Mouse (Mus musculus): Measurements from ENCODE around the gene Rho. TPM values are rescaled to one million over a fixed set of nuclear protein-coding genes. Genes with fewer than 3 reads are reported as not detected.

Gene Rho
- polyA plus RNA-seq, 1 experiment from 2014 or later = not detected

GRCm38 (mm10) chr6:115983306-115984038 is 51.9 kb downstream of the Rho start:
- Histone ChIP-seq H3K27ac (no peak overlapping the region), H3K4me2 (no peak overlapping the region), H3K4me3 (replicated peaks) (no peak overlapping the region), H3K9me3 (replicated peaks) (no peaks in the 10 kb centered on the region), H3K36me3 (no peaks in the 10 kb centered on the region), H3K4me1 (replicated peaks) (peaks cover 34% of the 10 kb centered on the region), H3K27me3 (no peaks in the 10 kb centered on the region), H3K9ac (no peak overlapping the region)
- DNase-seq = no peak
- WGBS (ENCODE audit: insufficient replicate concordance) = 76% methylated on average over 12 of the region's 12 CpGs
- no peak for ATAC-seq (ENCODE audit: low read depth)

GRCm38 (mm10) chr6:115984580-115984979 is 53.0 kb downstream of the Rho start:
- H3K4me3 ChIP-seq (replicated peaks) = no peak overlapping the region
- 61% methylated on average over 7 of the region's 7 CpGs for WGBS (ENCODE audit: insufficient replicate concordance)

GRCm38 (mm10) chr6:115985622-115986021 is 54.1 kb downstream of the Rho start:
- H3K4me1 ChIP-seq (replicated peaks) = peaks cover 27% of the 10 kb centered on the region
- H3K9me3 ChIP-seq (replicated peaks) = no peaks in the 10 kb centered on the region
- 69% methylated on average over 9 of the region's 9 CpGs for WGBS (ENCODE audit: insufficient replicate concordance)
- H3K4me3 ChIP-seq (replicated peaks) = no peak overlapping the region
- no peak overlapping the region for H3K27ac ChIP-seq
- ATAC-seq (ENCODE audit: low read depth) (no peak), DNase-seq (no peak)
- no peak overlapping the region for H3K9ac ChIP-seq
- no peaks in the 10 kb centered on the region for H3K36me3 ChIP-seq
- H3K4me2 ChIP-seq = no peak overlapping the region
- peaks cover 4% of the 10 kb centered on the region for H3K27me3 ChIP-seq

More at GRCm38 (mm10) chr6:115984580-115984979, 53.0 kb downstream of the Rho start:
- H3K9ac ChIP-seq = no peak overlapping the region
- no peaks in the 10 kb centered on the region for H3K27me3 ChIP-seq
- ATAC-seq (ENCODE audit: low read depth) (no peak), DNase-seq (no peak)
- H3K4me1 ChIP-seq (replicated peaks) = peaks cover 27% of the 10 kb centered on the region
- no peaks in the 10 kb centered on the region for H3K9me3 ChIP-seq (replicated peaks)
- H3K4me2 ChIP-seq = no peak overlapping the region
- H3K27ac ChIP-seq = no peak overlapping the region
- H3K36me3 ChIP-seq = no peaks in the 10 kb centered on the region

GRCm38 (mm10) chr6:115986472-115987095 is 55.0 kb downstream of the Rho start:
- no peak for ATAC-seq (ENCODE audit: low read depth)
- no peak for DNase-seq
- peaks cover 14% of the 10 kb centered on the region for H3K27me3 ChIP-seq
- H3K9ac ChIP-seq = no peak overlapping the region
- WGBS (ENCODE audit: insufficient replicate concordance) = 64% methylated on average over 12 of the region's 12 CpGs
- H3K9me3 ChIP-seq (replicated peaks) = no peaks in the 10 kb centered on the region
- H3K4me3 ChIP-seq (replicated peaks) = no peak overlapping the region
- H3K4me1 ChIP-seq (replicated peaks) = peaks cover 32% of the 10 kb centered on the region
- no peak overlapping the region for H3K4me2 ChIP-seq
- H3K36me3 ChIP-seq = no peaks in the 10 kb centered on the region
- no peak overlapping the region for H3K27ac ChIP-seq

- Histone ChIP-seq H3K4me2 (no peak overlapping the region), H3K27ac (no peak overlapping the region), H3K9me3 (replicated peaks) (no peaks in the 10 kb centered on the region), H3K27me3 (peaks cover 20% of the 10 kb centered on the region), H3K4me1 (replicated peaks) (peaks cover 36% of the 10 kb centered on the region), H3K4me3 (replicated peaks) (no peak overlapping the region), H3K9ac (no peak overlapping the region), H3K36me3 (no peaks in the 10 kb centered on the region)
- ATAC-seq (ENCODE audit: low read depth) (no peak), DNase-seq (no peak)
- WGBS (ENCODE audit: insufficient replicate concordance) = 55% methylated on average over 9 of the region's 9 CpGs
Measured at GRCm38 (mm10) chr6:115987096-115987747, 55.7 kb downstream of the Rho start.

- DNase-seq (no peak), ATAC-seq (ENCODE audit: low read depth) (no peak)
- H3K36me3 ChIP-seq = no peaks in the 10 kb centered on the region
- H3K9ac ChIP-seq = no peak overlapping the region
- peaks cover 46% of the 10 kb centered on the region for H3K4me1 ChIP-seq (replicated peaks)
- no peaks in the 10 kb centered on the region for H3K9me3 ChIP-seq (replicated peaks)
- no peak overlapping the region for H3K4me3 ChIP-seq (replicated peaks)
- WGBS (ENCODE audit: insufficient replicate concordance) = 58% methylated on average over 5 of the region's 5 CpGs
- H3K27ac ChIP-seq = no peak overlapping the region
- H3K27me3 ChIP-seq = peaks cover 38% of the 10 kb centered on the region
- H3K4me2 ChIP-seq = no peak overlapping the region
Measured at GRCm38 (mm10) chr6:115989032-115989431, 57.5 kb downstream of the Rho start.

GRCm38 (mm10) chr6:115989607-115990006 is 58.1 kb downstream of the Rho start:
- no peak for ATAC-seq (ENCODE audit: low read depth)
- no peak overlapping the region for H3K9ac ChIP-seq
- H3K9me3 ChIP-seq (replicated peaks) = no peaks in the 10 kb centered on the region
- 64% methylated on average over 4 of the region's 4 CpGs for WGBS (ENCODE audit: insufficient replicate concordance)
- H3K4me1 ChIP-seq (replicated peaks) = peaks cover 52% of the 10 kb centered on the region
- no peak overlapping the region for H3K27ac ChIP-seq
- DNase-seq = no peak
- H3K4me2 ChIP-seq = peak overlapping the region; percentile 19; the same call in 1 of the 2 replicates
- no peak overlapping the region for H3K4me3 ChIP-seq (replicated peaks)
- H3K36me3 ChIP-seq = no peaks in the 10 kb centered on the region
- peaks cover 44% of the 10 kb centered on the region for H3K27me3 ChIP-seq

Other genes starting within 250 kb of the Rho start
- gene Tmem40, start 169.3 kb upstream of the Rho start, polyA plus RNA-seq (2015; fragmentation: Nextera tagmentation; extraction: Ambion mirVana) = 28.3 and 29.9 TPM in 2 replicates
- gene Cand2, start 157.2 kb upstream of the Rho start, polyA plus RNA-seq (2015; fragmentation: Nextera tagmentation; extraction: Ambion mirVana) = 3.3 and 4.3 TPM in 2 replicates
- gene Rpl32, start 123.0 kb upstream of the Rho start, polyA plus RNA-seq (2015; fragmentation: Nextera tagmentation; extraction: Ambion mirVana) = 1,700 and 1,736 TPM in 2 replicates
- gene Efcab12, start 93.3 kb upstream of the Rho start, polyA plus RNA-seq (2015; fragmentation: Nextera tagmentation; extraction: Ambion mirVana) = 0.15 and 0.16 TPM in 2 replicates
- 9.9 and 12.1 TPM in 2 replicates for gene Mbd4, start 78.4 kb upstream of the Rho start, polyA plus RNA-seq (2015; fragmentation: Nextera tagmentation; extraction: Ambion mirVana)
- 2.9 and 3.0 TPM in 2 replicates for gene Ift122, start 78.3 kb upstream of the Rho start, polyA plus RNA-seq (2015; fragmentation: Nextera tagmentation; extraction: Ambion mirVana)
- gene H1foo, start 13.2 kb downstream of the Rho start, polyA plus RNA-seq (2015; fragmentation: Nextera tagmentation; extraction: Ambion mirVana) = not detected in 2 replicates
- 6.7 and 6.8 TPM in 2 replicates for gene Plxnd1, start 63.3 kb downstream of the Rho start, polyA plus RNA-seq (2015; fragmentation: Nextera tagmentation; extraction: Ambion mirVana)

Measured in liver, embryonic 13.5 days (tissue).